Comparison of ENCODE assay signal across 9 mouse cellular contexts in genomic region chr4:155178981-155179512, GRCm38 (mm10). TPM values are rescaled to one million over a fixed set of nuclear protein-coding genes. Genes with fewer than 3 reads are reported as not detected.
DNase-seq lines count a peak whose midpoint lies in the region; ATAC-seq and TF ChIP-seq lines count a peak whose summit lies in the region.
"Had no signal": no experiment of that assay in that cellular context is flagged by ENCODE, and none has a peak within 500 bp of the region (broad histone marks: within the 10 kb centered on the region; RNA-seq: fewer than 3 reads in every experiment).

No protein-coding gene starts in this region.

- H3K4me3 ChIP-seq in kidney, adult 2 months (ENCODE audit: insufficient read depth, low read depth, low read length) = no peak overlapping the region
- H3K4me3 ChIP-seq in embryonic facial prominence, embryonic 14.5 days (ENCODE audit: low read depth, low read length) = no peak overlapping the region
- H3K4me3 ChIP-seq in hindbrain, embryonic 11.5 days (ENCODE audit: low read depth, low read length) = no peak overlapping the region
- no peak overlapping the region for H3K4me3 ChIP-seq in lung, embryonic 14.5 days (ENCODE audit: low read depth, low read length)
- H3K4me3 ChIP-seq in stomach, embryonic 14.5 days (ENCODE audit: low read depth, low read length) = no peak overlapping the region

- WGBS in kidney, adult 2 months = 14% methylated on average over 3 of the region's 3 CpGs
- WGBS in embryonic facial prominence, embryonic 14.5 days = 28% methylated on average over 3 of the region's 3 CpGs
- WGBS in hindbrain, embryonic 11.5 days = 39% methylated on average over 3 of the region's 3 CpGs
- 26% methylated on average over 3 of the region's 3 CpGs for WGBS in lung, embryonic 14.5 days
- WGBS in stomach, embryonic 14.5 days = 35% methylated on average over 3 of the region's 3 CpGs

- H3K4me2 ChIP-seq in embryonic facial prominence, embryonic 14.5 days (ENCODE audit: low read depth, low read length) = peak overlapping the region; percentile 36
- H3K4me2 ChIP-seq in hindbrain, embryonic 11.5 days (replicated peaks; ENCODE audit: low read depth, low read length) = peak overlapping the region; percentile 23
- peak overlapping the region; percentile 25 for H3K4me2 ChIP-seq in lung, embryonic 14.5 days
- H3K4me2 ChIP-seq in stomach, embryonic 14.5 days (replicated peaks; ENCODE audit: low read depth, low read length) = peak overlapping the region; percentile 22; the same call in 1 of the 2 replicates

- H3K27ac ChIP-seq in kidney, adult 2 months (ENCODE audit: insufficient read depth, low read depth, low read length) = peak overlapping the region; percentile 76; the same call in 1 of the 2 replicates
- peak overlapping the region; percentile 90 for H3K27ac ChIP-seq in embryonic facial prominence, embryonic 14.5 days (replicated peaks; ENCODE audit: low read depth, low read length)
- peak overlapping the region; percentile 87 for H3K27ac ChIP-seq in hindbrain, embryonic 11.5 days (ENCODE audit: low read depth, low read length)
- H3K27ac ChIP-seq in lung, embryonic 14.5 days (ENCODE audit: low read depth) = peak overlapping the region; percentile 86
- H3K27ac ChIP-seq in stomach, embryonic 14.5 days (ENCODE audit: low read length) = peak overlapping the region; percentile 90

- no peak for TF ChIP-seq POLR2A in kidney, adult 2 months (IDR thresholded peaks at IDR 0.05; ENCODE audit: low read depth, low read length)

- ATAC-seq in embryonic facial prominence, embryonic 14.5 days (ENCODE audit: low read depth) = peak; percentile 5; the same call in 1 of the 2 replicates
- no peak for ATAC-seq in hindbrain, embryonic 11.5 days (ENCODE audit: low FRiP score)
- peak; percentile 62 for ATAC-seq in lung, embryonic 14.5 days (ENCODE audit: insufficient read depth)
- no peak for ATAC-seq in stomach, embryonic 14.5 days (ENCODE audit: insufficient number of reproducible peaks, insufficient read depth, low FRiP score, low read depth)
- ATAC-seq: Patski had no signal

- H3K4me1 ChIP-seq in kidney, adult 2 months (ENCODE audit: control insufficient read depth, insufficient read depth, low read length) = peaks cover 66% of the 10 kb centered on the region
- H3K4me1 ChIP-seq in embryonic facial prominence, embryonic 14.5 days (ENCODE audit: control insufficient read depth, insufficient read depth, low read length) = peaks cover 67% of the 10 kb centered on the region
- peaks cover 36% of the 10 kb centered on the region for H3K4me1 ChIP-seq in hindbrain, embryonic 11.5 days (replicated peaks; ENCODE audit: control insufficient read depth, insufficient read depth, low read length)
- H3K4me1 ChIP-seq in lung, embryonic 14.5 days (ENCODE audit: insufficient read depth) = peaks cover 58% of the 10 kb centered on the region
- peaks cover 59% of the 10 kb centered on the region for H3K4me1 ChIP-seq in stomach, embryonic 14.5 days (ENCODE audit: control insufficient read depth, insufficient read depth, low read length)

- no peaks in the 10 kb centered on the region for H3K27me3 ChIP-seq in kidney, adult 2 months (replicated peaks; ENCODE audit: control insufficient read depth, insufficient read depth, low read length)
- no peaks in the 10 kb centered on the region for H3K27me3 ChIP-seq in embryonic facial prominence, embryonic 14.5 days (replicated peaks; ENCODE audit: control insufficient read depth, insufficient read depth, low read length)
- H3K27me3 ChIP-seq in hindbrain, embryonic 11.5 days (ENCODE audit: control insufficient read depth, insufficient read depth, low read length) = no peaks in the 10 kb centered on the region
- H3K27me3 ChIP-seq in lung, embryonic 14.5 days (ENCODE audit: insufficient read depth, low read length) = no peaks in the 10 kb centered on the region
- H3K27me3 ChIP-seq in stomach, embryonic 14.5 days (ENCODE audit: control insufficient read depth, insufficient read depth, low read length) = no peaks in the 10 kb centered on the region
- H3K27me3 ChIP-seq: Patski had no signal

- peak; percentile 52 for DNase-seq in kidney, adult 2 months
- no peak for DNase-seq in kidney, adult 18-20 months
- DNase-seq in embryonic facial prominence, embryonic 14.5 days (ENCODE audit: low spot score) = peak; percentile 59
- no peak for DNase-seq in hindbrain, embryonic 11.5 days (ENCODE audit: low spot score)
- DNase-seq in lung, embryonic 14.5 days = peak; percentile 68
- DNase-seq in layer of hippocampus, postnatal 25 days (ENCODE audit: extremely low spot score in 1 of 2, low spot score in 1 of 2) = no peak
- no peak for DNase-seq in ovary, adult 18-20 months (ENCODE audit: low spot score)

- no peaks in the 10 kb centered on the region for H3K9me3 ChIP-seq in embryonic facial prominence, embryonic 14.5 days (ENCODE audit: control insufficient read depth, low read length)
- H3K9me3 ChIP-seq in hindbrain, embryonic 11.5 days (ENCODE audit: control insufficient read depth, low read length) = no peaks in the 10 kb centered on the region
- no peaks in the 10 kb centered on the region for H3K9me3 ChIP-seq in lung, embryonic 14.5 days (ENCODE audit: low read depth, low read length)
- H3K9me3 ChIP-seq in stomach, embryonic 14.5 days (ENCODE audit: control insufficient read depth, low read depth, low read length) = no peaks in the 10 kb centered on the region

- no peak overlapping the region for H3K9ac ChIP-seq in embryonic facial prominence, embryonic 14.5 days (ENCODE audit: low read depth, low read length)
- H3K9ac ChIP-seq in hindbrain, embryonic 11.5 days (ENCODE audit: low read depth, low read length) = 0 out of 2 replicates have a peak overlapping the region, but pooled peaks have one; percentile 17
- peak overlapping the region; percentile 3; the same call in 1 of the 2 replicates for H3K9ac ChIP-seq in lung, embryonic 14.5 days
- H3K9ac ChIP-seq in stomach, embryonic 14.5 days (replicated peaks; ENCODE audit: low read depth, low read length) = no peak overlapping the region

- no peak for TF ChIP-seq CTCF in kidney, adult 2 months (conservative IDR thresholded peaks at IDR 0.05; ENCODE audit: insufficient read depth, insufficient read length, low read depth, low read length)
- TF ChIP-seq CTCF in lung, embryonic 14.5 days (IDR thresholded peaks at IDR 0.05; ENCODE audit: low read depth) = no peak

- H3K36me3 ChIP-seq in kidney, adult 2 months (ENCODE audit: control insufficient read depth, insufficient read depth, low read length) = no peaks in the 10 kb centered on the region
- no peaks in the 10 kb centered on the region for H3K36me3 ChIP-seq in embryonic facial prominence, embryonic 14.5 days (ENCODE audit: control insufficient read depth, insufficient read depth, low read length)
- no peaks in the 10 kb centered on the region for H3K36me3 ChIP-seq in hindbrain, embryonic 11.5 days (ENCODE audit: control insufficient read depth, insufficient read depth, low read length)
- 0 out of 2 replicates have a peak, but pooled peaks cover 2% of the 10 kb centered on the region for H3K36me3 ChIP-seq in lung, embryonic 14.5 days (ENCODE audit: insufficient read depth)
- no peaks in the 10 kb centered on the region for H3K36me3 ChIP-seq in stomach, embryonic 14.5 days (ENCODE audit: control insufficient read depth, insufficient read depth, low read length)

RNA-seq across cellular contexts. Expression of gene Ski, which starts 43.3 kb away (rescaled TPM):
- 40.4 and 43.9 TPM in 2 replicates for polyA plus RNA-seq in kidney, adult 2 months (2012; rRNA removed)
- 34.1 and 34.9 TPM in 2 replicates for polyA plus RNA-seq in embryonic facial prominence, embryonic 14.5 days (2014; fragmentation: Nextera tagmentation; extraction: Ambion mirVana)
- polyA plus RNA-seq in hindbrain, embryonic 11.5 days (2014; fragmentation: Nextera tagmentation; extraction: Ambion mirVana) = 13.4 and 21.0 TPM in 2 replicates
- polyA plus RNA-seq in lung, embryonic 14.5 days (2014; fragmentation: Nextera tagmentation; extraction: Ambion mirVana) = 23.7 and 25.8 TPM in 2 replicates
- polyA plus RNA-seq in stomach, embryonic 14.5 days (2014; fragmentation: Nextera tagmentation; extraction: Ambion mirVana) = 29.6 and 32.0 TPM in 2 replicates
- 100 to 1,000 TPM; 119 to 129 TPM for total RNA-seq in layer of hippocampus, postnatal 25 days (2021)

Comparison
In these comparisons a context has a peak if more than half of its experiments do, and no peak if none do; other contexts are left out.
1. DNase-seq: peak in kidney, adult 2 months (single experiment), embryonic facial prominence, embryonic 14.5 days (single experiment) and lung, embryonic 14.5 days (single experiment); none in kidney, adult 18-20 months (single experiment), hindbrain, embryonic 11.5 days (single experiment), layer of hippocampus, postnatal 25 days (0 of 2) and ovary, adult 18-20 months (single experiment).
2. ATAC-seq: peak in embryonic facial prominence, embryonic 14.5 days (single experiment) and lung, embryonic 14.5 days (single experiment); none in hindbrain, embryonic 11.5 days (single experiment) and stomach, embryonic 14.5 days (single experiment).
3. H3K9ac ChIP-seq: peak in hindbrain, embryonic 11.5 days (single experiment) and lung, embryonic 14.5 days (single experiment); none in embryonic facial prominence, embryonic 14.5 days (single experiment) and stomach, embryonic 14.5 days (single experiment).
4. Peak in every context shown above with its lines, with median percentiles within 50 percentile points of each other: H3K27ac ChIP-seq and H3K4me2 ChIP-seq.